Mouse (Mus musculus): ENCODE data around the gene Pdyn. TPM values are rescaled to one million over a fixed set of nuclear protein-coding genes. Genes with fewer than 3 reads are reported as not detected.

Gene Pdyn
- not detected for polyA plus RNA-seq (2014; fragmentation: Illumina TruSeq; extraction: RNeasy Lipid Tissue Mini Kit (QIAGEN cat#74804); ENCODE audit: low read depth, low replicate concordance)

DNA sequence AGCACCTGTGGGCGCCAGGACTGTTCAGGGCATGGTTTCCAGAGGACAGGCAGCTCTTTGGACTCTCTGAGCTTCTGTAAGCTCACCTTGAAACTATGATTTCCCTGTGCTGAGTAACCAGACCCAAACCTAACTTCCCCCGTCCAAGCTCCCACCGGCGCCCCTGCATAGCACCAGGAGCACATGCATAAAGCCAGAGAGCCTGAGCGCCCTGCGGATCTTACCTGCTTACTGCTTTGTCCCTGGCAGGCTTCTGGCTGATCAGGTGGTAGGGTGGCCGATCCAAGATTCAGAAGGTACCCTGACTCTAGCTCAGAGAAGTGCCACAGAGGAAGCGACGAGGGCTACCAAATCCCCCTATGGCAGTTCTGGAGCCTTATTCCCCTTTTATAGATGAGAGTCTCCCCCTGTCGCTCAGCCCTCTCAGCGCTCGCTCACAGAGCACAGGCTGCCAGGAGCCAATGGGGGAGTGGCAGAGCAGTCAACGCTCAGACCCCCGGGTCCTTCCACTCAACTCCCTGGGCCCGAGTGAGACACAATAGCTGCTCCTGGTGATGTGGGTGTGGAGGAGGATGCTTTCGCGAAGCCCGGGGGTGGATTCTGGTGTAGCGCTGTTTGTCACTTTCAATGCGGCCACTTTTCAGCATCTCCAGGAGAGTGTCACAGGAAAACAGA is at the start of gene Pdyn:
Gene Pdyn (minus strand): TSS at position 361 of the 675 bp plus-strand sequence.

Other genes with a start within 250 kb of the Pdyn start
- not detected for gene F830045P16Rik, start 163.2 kb downstream of the Pdyn start, polyA plus RNA-seq (2014; fragmentation: Illumina TruSeq; extraction: RNeasy Lipid Tissue Mini Kit (QIAGEN cat#74804); ENCODE audit: low read depth, low replicate concordance)
- gene Sirpa, start 107.0 kb downstream of the Pdyn start, polyA plus RNA-seq (2014; fragmentation: Illumina TruSeq; extraction: RNeasy Lipid Tissue Mini Kit (QIAGEN cat#74804); ENCODE audit: low read depth, low replicate concordance): 1.3 TPM
- gene Stk35, start 100.7 kb upstream of the Pdyn start, polyA plus RNA-seq (2014; fragmentation: Illumina TruSeq; extraction: RNeasy Lipid Tissue Mini Kit (QIAGEN cat#74804); ENCODE audit: low read depth, low replicate concordance): 46.7 TPM